Mouse (Mus musculus) liver, postnatal 0 days (tissue): ENCODE results near the gene C87436. TPM values are rescaled to one million over a fixed set of nuclear protein-coding genes. Genes with fewer than 3 reads are reported as not detected.
"Not testable (repeated sequence)": the region's sequence is repeated elsewhere in the genome, so short reads cannot be mapped to it uniquely, and the experiment has no call there.

ENCODE experiments used
- ATAC-seq: fragments of 200-750 bp; cut with Nextera tagmentation; 2 replicates; pipeline ENCODE4 v1.8.0; 2017; ENCODE audit warnings: mild to moderate bottlenecking, moderate library complexity
- DNase-seq: peaks from one replicate; pipeline ENCODE4 v3.0.0-alpha.2; 2016
- H3K27ac ChIP-seq: fragments of 300-500 bp; sonication (generic); 2 replicates; pipeline ENCODE4 v1.5.1; 2014; ENCODE audit warnings: antibody characterized with exemption, moderate library complexity, mild to moderate bottlenecking, low read depth
- H3K27me3 ChIP-seq: fragments of 300-500 bp; sonication (generic); 2 replicates; pipeline ENCODE4 v1.6.1; 2014; ENCODE audit warnings: low read length, control low read depth, mixed read lengths; ENCODE audit not compliant: insufficient read depth
- H3K36me3 ChIP-seq: fragments of 300-500 bp; sonication (generic); replicated peaks from 2 replicates; pipeline ENCODE4 v1.6.1; 2014; ENCODE audit warnings: mild to moderate bottlenecking, control low read depth, low read length, moderate library complexity, mixed read lengths; ENCODE audit not compliant: insufficient read depth
- H3K4me1 ChIP-seq: fragments of 300-500 bp; sonication (generic); 2 replicates; pipeline ENCODE4 v1.6.1; 2014; ENCODE audit warnings: antibody characterized with exemption, mild to moderate bottlenecking, control low read depth; ENCODE audit not compliant: insufficient read depth
- H3K4me2 ChIP-seq: fragments of 300-500 bp; sonication (generic); 2 replicates; pipeline ENCODE4 v1.6.1; 2014; ENCODE audit warnings: low read depth, mild to moderate bottlenecking, low read length, moderate library complexity, mixed read lengths
- H3K4me3 ChIP-seq: fragments of 300-500 bp; sonication (generic); 2 replicates; pipeline ENCODE4 v1.5.1; 2014; ENCODE audit warnings: low read depth, low read length
- H3K9ac ChIP-seq: fragments of 300-500 bp; sonication (generic); replicated peaks from 2 replicates; pipeline ENCODE4 v1.6.1; 2014; ENCODE audit warnings: mild to moderate bottlenecking, moderate library complexity
- H3K9me3 ChIP-seq: fragments of 300-500 bp; sonication (generic); 2 replicates; pipeline ENCODE4 v1.6.1; 2016; ENCODE audit warnings: mild to moderate bottlenecking, control low read depth, low read length, mixed read lengths
- CTCF ChIP-seq: sonication (generic); IDR thresholded peaks from 2 replicates; pipeline ENCODE4 v1.5.1; 2016; ENCODE audit warnings: antibody characterized with exemption, low read depth
- EP300 ChIP-seq: IDR thresholded peaks from 2 replicates; pipeline ENCODE4 v1.6.1; 2016; ENCODE audit warnings: antibody characterized with exemption, low read depth, mild to moderate bottlenecking
- WGBS: fragments of 180-500 bp; shearing (Covaris S2); extraction: QIAGEN DNeasy Blood & Tissue Kit; methylation state at CpG from one replicate; pipeline ENCODE4 v1.1.7; 2014; ENCODE audit not compliant: insufficient replicate concordance; 5-methylcytosine and 5-hydroxymethylcytosine counted together
- polyA plus RNA-seq: library from polyadenylated mRNA; unstranded; fragments of >200 nt; fragmentation: Nextera tagmentation; extraction: Ambion mirVana; gene quantifications from 2 replicates; pipeline ENCODE4 v1.2.1, GENCODE M21; 2015

Gene C87436
- polyA plus RNA-seq, 1 experiment from 2014 or later = 9.5 TPM

DNA sequence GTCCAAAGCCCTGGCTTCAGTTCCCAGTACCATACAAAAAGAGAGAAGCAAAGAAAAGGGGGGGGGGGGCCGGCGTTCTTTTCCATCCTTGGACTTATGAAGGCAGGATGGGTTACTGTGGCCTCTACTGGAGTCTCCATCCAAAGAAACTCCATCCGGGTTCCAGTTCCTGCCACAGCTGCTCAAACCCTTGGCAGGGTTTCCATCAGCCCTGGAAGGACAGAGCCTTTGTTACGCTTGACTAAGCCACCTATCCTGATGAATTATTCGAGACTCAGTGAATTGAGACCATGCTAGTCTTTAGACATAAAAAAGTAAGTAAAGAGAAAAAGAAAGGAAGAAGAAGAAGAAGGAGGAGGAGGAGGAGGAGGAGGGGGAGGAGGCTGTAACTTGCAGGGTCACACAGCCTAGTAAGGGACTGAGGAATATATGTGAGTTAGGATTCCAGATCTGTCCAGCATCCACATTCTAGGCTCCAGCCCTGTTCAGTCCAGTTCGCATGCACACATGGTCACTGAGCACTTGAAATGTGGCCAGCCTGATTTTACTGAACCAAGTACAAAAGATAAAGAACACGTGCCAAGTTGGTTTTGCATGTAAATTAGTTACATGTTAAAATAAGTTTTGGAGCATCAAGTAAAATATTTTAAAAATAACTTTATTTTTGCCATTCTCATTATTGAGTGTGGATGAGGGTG, 47.9 kb downstream of the C87436 start:
- Histone ChIP-seq H3K9ac (no peak overlapping the region), H3K4me1 (peaks cover 28% of the 10 kb centered on the region), H3K9me3 (no peaks in the 10 kb centered on the region), H3K27ac (no peak overlapping the region), H3K27me3 (no peaks in the 10 kb centered on the region), H3K4me3 (no peak overlapping the region), H3K36me3 (no peaks in the 10 kb centered on the region), H3K4me2 (no peak overlapping the region)
- TF ChIP-seq EP300 (no peak), CTCF (no peak)
- WGBS = 78% methylated on average over 7 of the region's 7 CpGs
- DNase-seq = no peak
- no peak for ATAC-seq

DNA sequence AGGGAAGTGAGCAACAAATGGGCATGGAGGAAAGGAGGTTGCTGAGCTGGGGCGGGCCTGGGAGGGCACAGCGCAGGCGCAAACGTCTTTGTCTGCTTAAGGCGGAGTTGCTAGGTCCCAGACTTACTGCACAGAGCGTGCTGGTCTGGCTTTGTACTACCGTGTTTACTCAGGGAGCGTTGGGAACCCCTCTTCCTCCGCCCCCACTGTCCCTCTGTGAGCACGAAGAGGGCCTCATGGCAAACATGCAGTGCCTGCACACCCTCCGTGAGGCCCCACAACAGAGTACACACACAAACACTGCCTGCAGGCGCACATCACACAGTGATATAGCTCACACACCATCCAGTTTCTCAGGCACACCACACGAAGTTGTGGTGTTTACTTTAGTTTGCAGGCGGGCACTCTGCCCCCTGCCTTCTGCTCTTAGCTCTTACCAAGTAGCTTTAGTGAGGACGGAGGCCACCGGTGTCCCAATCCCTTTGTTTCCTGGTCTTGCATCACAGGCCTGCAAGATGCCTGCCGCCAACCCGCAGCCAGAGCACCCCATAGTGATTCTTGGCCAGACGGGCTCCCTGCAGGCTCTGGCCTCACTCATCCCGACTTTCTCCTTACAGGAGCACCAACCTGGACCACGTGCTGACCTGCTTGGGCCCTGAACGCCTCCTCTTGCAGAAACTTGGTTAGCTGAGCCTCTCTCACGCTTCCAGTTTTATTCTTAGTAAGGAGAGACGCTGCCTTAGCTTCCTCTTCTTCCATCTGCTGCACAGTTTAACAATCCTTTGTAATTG, 49.4 kb downstream of the C87436 start:
- H3K27me3 ChIP-seq = no peaks in the 10 kb centered on the region

DNA sequence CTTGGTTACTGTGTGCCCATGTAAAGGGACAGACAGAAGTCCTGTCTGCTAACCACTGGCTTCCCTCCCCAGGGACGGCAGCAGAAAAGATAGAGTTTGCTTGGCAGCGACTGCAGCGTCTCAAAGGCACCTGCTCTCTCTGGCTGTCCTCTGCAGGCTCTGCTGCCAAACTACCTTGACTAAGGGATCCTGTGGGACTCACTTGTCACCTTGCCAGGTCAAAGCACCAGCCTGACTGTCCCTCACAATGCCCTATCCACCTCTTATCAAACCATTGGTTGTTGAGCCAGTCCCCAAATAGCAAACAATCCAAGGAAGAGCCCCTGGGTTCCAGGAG, 49.9 kb downstream of the C87436 start:
- WGBS = 38% methylated on average over 3 of the region's 3 CpGs
- no peak for ATAC-seq
- Histone ChIP-seq H3K9ac (peak overlapping the region; percentile 52), H3K36me3 (no peaks in the 10 kb centered on the region), H3K4me2 (peak overlapping the region; percentile 68), H3K27me3 (no peaks in the 10 kb centered on the region), H3K4me1 (peaks cover 22% of the 10 kb centered on the region), H3K9me3 (no peaks in the 10 kb centered on the region), H3K4me3 (peak overlapping the region; percentile 13), H3K27ac (peak overlapping the region; percentile 95)
- DNase-seq = peak; percentile 21
- TF ChIP-seq CTCF (no peak), EP300 (no peak)

More for the DNA sequence above, 49.4 kb downstream of the C87436 start:
- Histone ChIP-seq H3K9me3 (no peaks in the 10 kb centered on the region), H3K36me3 (no peaks in the 10 kb centered on the region), H3K4me1 (peaks cover 22% of the 10 kb centered on the region), H3K27ac (peak overlapping the region; percentile 95), H3K4me3 (peak overlapping the region; percentile 13), H3K4me2 (peak overlapping the region; percentile 68), H3K9ac (peak overlapping the region; percentile 52)
- DNase-seq = peak; percentile 84
- ATAC-seq = peak; percentile 89
- peak; percentile 11; the same call in 1 of the 2 replicates for TF ChIP-seq EP300
- peak; percentile 52 for TF ChIP-seq CTCF
- 4% methylated on average over 24 of the region's 24 CpGs for WGBS

DNA sequence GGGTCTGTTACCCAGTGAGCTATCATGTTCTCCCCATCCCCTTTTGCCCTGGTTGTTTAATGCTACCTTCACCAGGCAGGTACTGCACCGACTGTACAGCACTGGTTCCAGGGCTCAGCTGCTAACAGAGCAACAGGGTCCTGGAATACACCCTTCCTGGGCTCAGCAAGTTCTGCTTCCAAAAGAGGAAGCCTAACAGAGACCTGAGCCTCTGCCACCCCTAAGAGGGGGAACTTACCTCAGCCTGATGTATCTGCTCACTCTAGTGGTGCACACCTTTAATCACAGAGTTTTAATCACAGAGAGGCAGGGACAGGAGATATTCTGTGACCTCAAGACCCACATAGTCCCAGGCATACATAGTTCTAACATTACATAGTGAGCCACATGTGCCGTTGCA, 51.8 kb downstream of the C87436 start:
- Histone ChIP-seq H3K4me2 (no peak overlapping the region), H3K27ac (0 out of 2 replicates have a peak overlapping the region, but pooled peaks have one; percentile 22), H3K36me3 (no peaks in the 10 kb centered on the region), H3K4me3 (no peak overlapping the region), H3K4me1 (peaks cover 31% of the 10 kb centered on the region), H3K27me3 (no peaks in the 10 kb centered on the region), H3K9me3 (no peaks in the 10 kb centered on the region), H3K9ac (no peak overlapping the region)
- 73% methylated on average over 2 of the region's 2 CpGs for WGBS
- TF ChIP-seq EP300 (no peak), CTCF (no peak)
- ATAC-seq (no peak), DNase-seq (no peak)

DNA sequence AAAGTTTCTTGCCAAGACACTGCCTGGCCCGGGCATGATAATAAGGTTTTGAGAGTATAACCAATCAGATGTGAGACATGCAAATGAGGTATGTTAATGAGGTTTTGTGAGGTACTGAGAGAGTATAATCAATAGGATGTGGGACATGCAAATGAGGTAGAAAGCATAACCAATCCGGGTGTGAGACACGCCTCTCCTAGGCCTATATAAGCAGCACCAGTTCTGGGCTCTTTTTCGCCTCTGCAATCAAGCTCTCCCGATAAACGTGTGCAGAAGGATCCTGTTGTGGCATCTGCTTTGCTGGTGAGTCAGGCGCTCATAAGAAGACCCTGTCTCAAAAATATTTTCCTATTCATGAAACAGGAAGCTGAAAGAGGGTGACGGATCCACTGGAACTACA, 52.2 kb downstream of the C87436 start:
- H3K9me3 ChIP-seq, H3K27me3 ChIP-seq, H3K27ac ChIP-seq, DNase-seq, H3K4me2 ChIP-seq, ATAC-seq, H3K36me3 ChIP-seq, H3K9ac ChIP-seq, H3K4me3 ChIP-seq: not testable (repeated sequence)
- H3K4me1 ChIP-seq = peaks cover 32% of the 10 kb centered on the region
- 85% methylated on average over 8 of the region's 8 CpGs for WGBS

DNA sequence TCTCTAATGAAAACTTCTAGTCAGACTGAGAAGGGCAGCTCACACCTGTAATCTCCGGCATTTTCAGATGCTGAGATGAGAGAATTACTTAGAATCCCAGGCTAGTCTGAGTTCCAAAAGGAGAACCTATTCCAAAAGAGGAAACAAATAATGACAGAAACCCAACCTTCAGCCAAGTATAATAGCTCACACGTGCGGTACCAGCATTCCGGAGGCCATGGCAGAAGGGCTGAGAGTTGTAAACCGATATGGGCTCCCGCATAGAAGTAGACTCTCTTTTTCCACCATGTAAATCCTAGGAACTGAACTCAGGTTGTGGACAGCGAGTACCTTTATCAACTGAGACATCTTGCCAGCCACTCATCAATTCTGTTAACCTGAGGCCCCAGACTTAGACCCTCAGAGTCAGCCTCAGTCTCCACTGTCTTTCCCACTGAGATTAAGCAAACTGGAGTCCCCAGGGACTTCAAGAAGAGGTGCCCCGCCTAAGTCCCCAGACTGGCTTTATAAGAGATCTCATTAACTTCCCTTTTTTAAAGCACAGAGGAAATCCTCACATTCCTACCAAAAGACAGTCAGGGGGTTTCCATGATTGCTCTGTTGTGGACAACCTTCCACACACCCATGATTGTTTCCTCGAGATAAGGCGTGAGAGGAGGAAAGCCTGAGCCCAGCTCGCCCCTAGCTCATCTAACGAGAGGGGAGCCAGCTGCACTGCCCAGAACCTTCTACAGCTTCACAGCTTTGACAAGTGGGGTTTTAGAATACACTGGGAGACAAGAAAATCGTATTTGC, 55.5 kb downstream of the C87436 start:
- WGBS = 35% methylated on average over 13 of the region's 13 CpGs
- Histone ChIP-seq H3K9ac (no peak overlapping the region), H3K4me3 (no peak overlapping the region), H3K27ac (0 out of 2 replicates have a peak overlapping the region, but pooled peaks have one; percentile 18), H3K27me3 (no peaks in the 10 kb centered on the region), H3K4me2 (0 out of 2 replicates have a peak overlapping the region, but pooled peaks have one; percentile 23), H3K4me1 (peaks cover 22% of the 10 kb centered on the region), H3K9me3 (no peaks in the 10 kb centered on the region), H3K36me3 (no peaks in the 10 kb centered on the region)
- TF ChIP-seq EP300 (no peak), CTCF (no peak)
- no peak for DNase-seq
- ATAC-seq = no peak
